Mouse (Mus musculus): ENCODE measurements at regions not wholly inside any gene's neighbourhood (a gene's known extent, or its start where the extent isn't known, plus 50 kb on each side); places are given as distances from the start of the nearest gene placed in this dataset.

- no peak for DNase-seq (ENCODE audit: low spot score)
- 89% methylated on average over 7 of the region's 7 CpGs for WGBS
- Histone ChIP-seq H3K4me2 (replicated peaks; ENCODE audit: low read depth, low read length) (no peak overlapping the region), H3K27me3 (ENCODE audit: control insufficient read depth, insufficient read depth, low read length) (no peaks in the 10 kb centered on the region), H3K9me3 (ENCODE audit: control insufficient read depth, low read length) (no peaks in the 10 kb centered on the region), H3K4me3 (ENCODE audit: low read depth, low read length) (no peak overlapping the region), H3K4me1 (replicated peaks; ENCODE audit: control insufficient read depth, insufficient read depth, low read length) (no peaks in the 10 kb centered on the region), H3K27ac (ENCODE audit: low read depth, low read length) (no peak overlapping the region), H3K9ac (ENCODE audit: low read depth, low read length) (no peak overlapping the region), H3K36me3 (ENCODE audit: control insufficient read depth, insufficient read depth, low read length) (no peaks in the 10 kb centered on the region)
- ATAC-seq (ENCODE audit: low FRiP score): no peak
Observed at GRCm38 (mm10) chr9:27569054-27569387, 172.4 kb downstream of the Spata19 start.

DNA sequence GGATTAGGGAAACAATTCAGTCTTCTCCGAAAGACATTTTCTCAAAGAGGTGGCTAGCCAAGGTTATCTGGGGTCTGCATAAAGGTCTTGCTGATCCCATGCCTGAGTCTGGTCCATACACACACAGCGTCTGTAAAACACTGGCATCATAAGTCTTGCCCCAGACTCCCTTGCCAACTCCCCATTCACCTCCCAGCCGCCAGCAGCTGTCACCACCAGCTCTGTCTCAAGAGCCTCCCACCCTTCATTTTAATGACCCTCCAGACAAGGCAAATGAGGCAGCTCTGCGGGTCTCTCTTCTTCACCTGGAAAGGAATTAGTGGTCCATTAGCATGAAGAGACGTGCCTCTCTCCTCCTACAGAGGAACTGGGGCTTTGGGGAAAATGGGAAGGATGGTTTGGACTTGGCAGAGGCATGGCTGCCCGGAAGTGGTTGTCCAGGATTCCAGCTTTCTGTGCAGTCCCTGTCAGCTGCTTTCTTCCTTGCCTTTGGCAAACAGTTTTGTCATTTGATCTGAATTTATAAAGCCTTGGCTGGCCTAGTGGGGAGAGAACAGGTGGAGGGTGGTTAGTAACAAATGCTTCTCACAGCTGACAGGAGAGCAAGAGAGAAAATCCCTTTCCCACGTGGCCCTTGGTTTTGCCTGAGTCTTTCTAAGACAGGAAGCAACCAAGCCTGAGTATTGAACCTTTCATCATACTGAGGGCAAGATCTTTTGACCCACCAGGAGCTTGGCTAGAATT lies 173.3 kb upstream of the Opcml start:
- Histone ChIP-seq H3K27ac (ENCODE audit: low read depth, low read length) (no peak overlapping the region), H3K4me3 (ENCODE audit: low read depth, low read length) (no peak overlapping the region), H3K27me3 (ENCODE audit: control insufficient read depth, insufficient read depth, low read length) (peaks cover 8% of the 10 kb centered on the region), H3K4me1 (replicated peaks; ENCODE audit: control insufficient read depth, insufficient read depth, low read length) (no peaks in the 10 kb centered on the region), H3K9me3 (ENCODE audit: control insufficient read depth, low read length) (no peaks in the 10 kb centered on the region), H3K36me3 (ENCODE audit: control insufficient read depth, insufficient read depth, low read length) (no peaks in the 10 kb centered on the region), H3K9ac (ENCODE audit: low read depth, low read length) (no peak overlapping the region), H3K4me2 (replicated peaks; ENCODE audit: low read depth, low read length) (no peak overlapping the region)
- 53% methylated on average over 7 of the region's 7 CpGs for WGBS
- no peak for ATAC-seq (ENCODE audit: low FRiP score)
- no peak for DNase-seq (ENCODE audit: low spot score)

GRCm38 (mm10) chr9:27634901-27635300 lies 155.7 kb upstream of the Opcml start:
- Histone ChIP-seq H3K27me3 (ENCODE audit: control insufficient read depth, insufficient read depth, low read length) (no peaks in the 10 kb centered on the region), H3K36me3 (ENCODE audit: control insufficient read depth, insufficient read depth, low read length) (no peaks in the 10 kb centered on the region)
- 74% methylated on average over 6 of the region's 6 CpGs for WGBS

DNA sequence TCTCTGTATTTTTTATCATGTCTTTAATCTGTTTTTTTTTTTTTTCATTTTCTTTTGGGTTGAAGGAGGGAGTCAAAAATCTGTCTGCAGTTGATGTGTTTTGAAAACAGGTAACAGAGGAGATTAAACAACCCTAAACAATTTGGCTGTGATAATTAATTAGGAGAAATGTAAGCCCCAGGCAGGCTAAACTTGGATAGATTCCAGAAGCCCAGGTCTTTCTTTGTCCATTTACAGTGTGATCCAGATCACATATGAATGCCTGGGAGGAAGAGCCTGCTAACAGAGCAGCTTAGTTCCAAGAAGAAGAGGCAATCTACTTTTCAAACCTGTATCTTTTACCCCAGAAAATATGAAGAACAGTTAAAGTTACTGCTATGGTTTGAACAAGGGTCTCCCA lies 150.0 kb upstream of the Opcml start:
- no peak for DNase-seq (ENCODE audit: low spot score)
- H3K9ac ChIP-seq (ENCODE audit: low read depth, low read length): no peak overlapping the region
- H3K36me3 ChIP-seq (ENCODE audit: control insufficient read depth, insufficient read depth, low read length): no peaks in the 10 kb centered on the region
- H3K27me3 ChIP-seq (ENCODE audit: control insufficient read depth, insufficient read depth, low read length): no peaks in the 10 kb centered on the region
- H3K4me3 ChIP-seq (ENCODE audit: low read depth, low read length): no peak overlapping the region
- H3K4me2 ChIP-seq (replicated peaks; ENCODE audit: low read depth, low read length): no peak overlapping the region
- no peaks in the 10 kb centered on the region for H3K4me1 ChIP-seq (replicated peaks; ENCODE audit: control insufficient read depth, insufficient read depth, low read length)
- ATAC-seq (ENCODE audit: low FRiP score): no peak
- no peak overlapping the region for H3K27ac ChIP-seq (ENCODE audit: low read depth, low read length)
- H3K9me3 ChIP-seq (ENCODE audit: control insufficient read depth, low read length): no peaks in the 10 kb centered on the region

More at GRCm38 (mm10) chr9:27634901-27635300, 155.7 kb upstream of the Opcml start:
- Histone ChIP-seq H3K4me2 (replicated peaks; ENCODE audit: low read depth, low read length) (no peak overlapping the region), H3K4me3 (ENCODE audit: low read depth, low read length) (no peak overlapping the region), H3K4me1 (replicated peaks; ENCODE audit: control insufficient read depth, insufficient read depth, low read length) (no peaks in the 10 kb centered on the region), H3K9me3 (ENCODE audit: control insufficient read depth, low read length) (no peaks in the 10 kb centered on the region), H3K9ac (ENCODE audit: low read depth, low read length) (no peak overlapping the region), H3K27ac (ENCODE audit: low read depth, low read length) (no peak overlapping the region)
- ATAC-seq (ENCODE audit: low FRiP score) (no peak), DNase-seq (ENCODE audit: low spot score) (no peak)

- Histone ChIP-seq H3K4me2 (replicated peaks; ENCODE audit: low read depth, low read length) (no peak overlapping the region), H3K27ac (ENCODE audit: low read depth, low read length) (no peak overlapping the region), H3K27me3 (ENCODE audit: control insufficient read depth, insufficient read depth, low read length) (no peaks in the 10 kb centered on the region), H3K9ac (ENCODE audit: low read depth, low read length) (no peak overlapping the region), H3K9me3 (ENCODE audit: control insufficient read depth, low read length) (no peaks in the 10 kb centered on the region), H3K4me1 (replicated peaks; ENCODE audit: control insufficient read depth, insufficient read depth, low read length) (no peaks in the 10 kb centered on the region), H3K4me3 (ENCODE audit: low read depth, low read length) (no peak overlapping the region), H3K36me3 (ENCODE audit: control insufficient read depth, insufficient read depth, low read length) (no peaks in the 10 kb centered on the region)
- 70% methylated on average over 1 of the region's 1 CpGs for WGBS
- ATAC-seq (ENCODE audit: low FRiP score) (no peak), DNase-seq (ENCODE audit: low spot score) (no peak)
Observed at GRCm38 (mm10) chr9:27643312-27643711, 147.3 kb upstream of the Opcml start.

DNA sequence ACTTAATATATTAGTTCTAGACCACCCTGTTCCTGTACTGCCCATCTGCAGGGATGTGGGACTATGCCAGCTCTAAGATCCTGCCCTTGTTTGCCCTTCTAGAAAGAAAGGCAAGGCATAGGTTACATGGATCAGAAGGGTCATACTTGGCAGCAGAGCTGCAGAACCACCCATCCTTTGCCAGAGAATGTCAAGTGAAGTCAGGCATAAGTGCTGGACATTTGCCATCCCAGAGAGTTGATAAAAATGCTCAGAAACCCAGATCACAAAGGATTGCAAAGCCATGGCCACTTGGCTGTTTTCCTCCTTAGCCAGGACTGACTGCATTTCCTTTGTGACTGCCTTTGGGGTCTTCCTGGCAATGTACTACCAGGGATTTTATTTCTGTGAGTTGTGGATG lies 146.7 kb upstream of the Opcml start:
- ATAC-seq (ENCODE audit: low FRiP score) (no peak), DNase-seq (ENCODE audit: low spot score) (no peak)
- Histone ChIP-seq H3K9ac (ENCODE audit: low read depth, low read length) (no peak overlapping the region), H3K9me3 (ENCODE audit: control insufficient read depth, low read length) (no peaks in the 10 kb centered on the region), H3K4me2 (replicated peaks; ENCODE audit: low read depth, low read length) (no peak overlapping the region), H3K36me3 (ENCODE audit: control insufficient read depth, insufficient read depth, low read length) (no peaks in the 10 kb centered on the region), H3K4me1 (replicated peaks; ENCODE audit: control insufficient read depth, insufficient read depth, low read length) (no peaks in the 10 kb centered on the region), H3K27ac (ENCODE audit: low read depth, low read length) (no peak overlapping the region), H3K27me3 (ENCODE audit: control insufficient read depth, insufficient read depth, low read length) (no peaks in the 10 kb centered on the region), H3K4me3 (ENCODE audit: low read depth, low read length) (no peak overlapping the region)

DNA sequence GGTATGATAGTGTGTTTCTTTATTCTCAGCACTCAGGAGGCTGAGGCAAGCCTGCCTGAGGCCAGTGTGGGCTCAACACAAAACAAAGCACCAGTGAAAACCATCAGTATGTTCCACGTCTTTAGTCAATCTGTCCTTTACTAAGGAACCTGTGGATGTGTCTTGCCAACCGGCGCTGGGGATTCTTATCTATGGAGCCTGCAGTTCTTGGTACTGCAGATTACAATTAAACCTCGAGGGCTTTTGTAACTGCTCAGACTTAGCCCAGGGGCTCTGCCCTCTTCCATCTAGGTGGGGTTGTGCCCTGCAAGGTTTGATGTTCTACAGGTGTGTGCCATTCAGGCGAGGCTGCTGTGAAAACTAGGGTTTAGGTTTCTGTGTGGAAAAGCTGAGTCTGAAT lies 145.1 kb upstream of the Opcml start:
- WGBS: 87% methylated on average over 5 of the region's 5 CpGs
- no peaks in the 10 kb centered on the region for H3K4me1 ChIP-seq (replicated peaks; ENCODE audit: control insufficient read depth, insufficient read depth, low read length)
- no peaks in the 10 kb centered on the region for H3K36me3 ChIP-seq (ENCODE audit: control insufficient read depth, insufficient read depth, low read length)
- H3K4me3 ChIP-seq (ENCODE audit: low read depth, low read length): no peak overlapping the region
- no peaks in the 10 kb centered on the region for H3K9me3 ChIP-seq (ENCODE audit: control insufficient read depth, low read length)
- ATAC-seq (ENCODE audit: low FRiP score) (no peak), DNase-seq (ENCODE audit: low spot score) (no peak)
- no peak overlapping the region for H3K4me2 ChIP-seq (replicated peaks; ENCODE audit: low read depth, low read length)
- H3K27me3 ChIP-seq (ENCODE audit: control insufficient read depth, insufficient read depth, low read length): no peaks in the 10 kb centered on the region
- no peak overlapping the region for H3K9ac ChIP-seq (ENCODE audit: low read depth, low read length)
- no peak overlapping the region for H3K27ac ChIP-seq (ENCODE audit: low read depth, low read length)

DNA sequence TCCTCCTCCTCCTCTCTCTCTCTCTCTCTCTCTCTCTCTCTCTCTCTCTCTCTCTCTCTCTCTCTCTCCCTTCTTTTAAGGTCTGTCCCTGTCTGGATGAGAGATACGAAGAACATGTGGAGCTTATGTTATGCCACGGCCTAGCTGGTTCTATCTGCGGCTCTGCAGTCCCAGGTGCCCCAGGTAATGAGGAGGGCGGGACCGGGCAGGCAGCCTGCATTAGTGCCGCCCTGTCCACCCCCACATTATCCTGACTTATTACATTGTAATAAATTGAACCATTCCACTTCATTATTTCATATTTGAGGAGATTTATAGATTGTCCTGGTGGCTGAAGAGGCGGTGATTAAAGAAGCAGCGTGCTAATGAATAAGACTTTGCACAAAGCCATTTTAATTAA lies 144.5 kb upstream of the Opcml start:
- Histone ChIP-seq H3K4me1 (replicated peaks; ENCODE audit: control insufficient read depth, insufficient read depth, low read length) (no peaks in the 10 kb centered on the region), H3K4me3 (ENCODE audit: low read depth, low read length) (no peak overlapping the region), H3K9ac (ENCODE audit: low read depth, low read length) (no peak overlapping the region), H3K36me3 (ENCODE audit: control insufficient read depth, insufficient read depth, low read length) (no peaks in the 10 kb centered on the region), H3K27me3 (ENCODE audit: control insufficient read depth, insufficient read depth, low read length) (no peaks in the 10 kb centered on the region), H3K9me3 (ENCODE audit: control insufficient read depth, low read length) (no peaks in the 10 kb centered on the region), H3K27ac (ENCODE audit: low read depth, low read length) (no peak overlapping the region), H3K4me2 (replicated peaks; ENCODE audit: low read depth, low read length) (no peak overlapping the region)
- DNase-seq (ENCODE audit: low spot score) (no peak), ATAC-seq (ENCODE audit: low FRiP score) (no peak)
- WGBS: 87% methylated on average over 7 of the region's 8 CpGs

GRCm38 (mm10) chr9:27646956-27647355 lies 143.6 kb upstream of the Opcml start:
- Histone ChIP-seq H3K4me1 (replicated peaks; ENCODE audit: control insufficient read depth, insufficient read depth, low read length) (no peaks in the 10 kb centered on the region), H3K4me3 (ENCODE audit: low read depth, low read length) (no peak overlapping the region), H3K27ac (ENCODE audit: low read depth, low read length) (no peak overlapping the region), H3K36me3 (ENCODE audit: control insufficient read depth, insufficient read depth, low read length) (no peaks in the 10 kb centered on the region), H3K4me2 (replicated peaks; ENCODE audit: low read depth, low read length) (no peak overlapping the region), H3K9me3 (ENCODE audit: control insufficient read depth, low read length) (no peaks in the 10 kb centered on the region), H3K9ac (ENCODE audit: low read depth, low read length) (no peak overlapping the region), H3K27me3 (ENCODE audit: control insufficient read depth, insufficient read depth, low read length) (no peaks in the 10 kb centered on the region)
- ATAC-seq (ENCODE audit: low FRiP score) (no peak), DNase-seq (ENCODE audit: low spot score) (no peak)
- 64% methylated on average over 10 of the region's 10 CpGs for WGBS

Measured in hindbrain, embryonic 11.5 days (tissue).